ENCODE assay signal across 8 mouse cellular contexts in genomic region chr14:54894296-54895151, GRCm38 (mm10). TPM values are rescaled to one million over a fixed set of nuclear protein-coding genes. Genes with fewer than 3 reads are reported as not detected.
DNase-seq lines count a peak whose midpoint lies in the region; ATAC-seq and TF ChIP-seq lines count a peak whose summit lies in the region.

No protein-coding gene starts in this region.

- ATAC-seq in lung, embryonic 14.5 days (ENCODE audit: insufficient read depth): peak; percentile 64
- ATAC-seq in megakaryocyte-erythroid progenitor cell, adult 5-6 weeks (replicated peaks; ENCODE audit: low FRiP score, low TSS enrichment, poor library complexity, severe bottlenecking): no peak

- TF ChIP-seq POLR2A in kidney, adult 2 months (IDR thresholded peaks at IDR 0.05; ENCODE audit: low read depth, low read length): no peak
- TF ChIP-seq POLR2A in olfactory bulb, adult 2 months (IDR thresholded peaks at IDR 0.05; ENCODE audit: insufficient read depth, low read depth, low read length): no peak

- H3K27me3 ChIP-seq in kidney, adult 2 months (replicated peaks; ENCODE audit: control insufficient read depth, insufficient read depth, low read length): no peaks in the 10 kb centered on the region
- H3K27me3 ChIP-seq in lung, embryonic 14.5 days (ENCODE audit: insufficient read depth, low read length): no peaks in the 10 kb centered on the region

- H3K27ac ChIP-seq in kidney, adult 2 months (ENCODE audit: insufficient read depth, low read depth, low read length): peak overlapping the region; percentile 95
- peak overlapping the region; percentile 94 for H3K27ac ChIP-seq in lung, embryonic 14.5 days (ENCODE audit: low read depth)
- H3K27ac ChIP-seq in olfactory bulb, adult 2 months (ENCODE audit: insufficient read depth, low read depth, low read length): peak overlapping the region; percentile 33; the same call in 1 of the 2 replicates

- WGBS in kidney, adult 2 months: 1% methylated on average over 54 of the region's 54 CpGs
- under 1% methylated on average over 52 of the region's 54 CpGs for WGBS in lung, embryonic 14.5 days
- under 1% methylated on average over 54 of the region's 54 CpGs for WGBS in olfactory bulb, adult 2 months

- H3K9me3 ChIP-seq in lung, embryonic 14.5 days (ENCODE audit: low read depth, low read length): no peaks in the 10 kb centered on the region

- H3K36me3 ChIP-seq in kidney, adult 2 months (ENCODE audit: control insufficient read depth, insufficient read depth, low read length): peaks cover 11% of the 10 kb centered on the region
- peaks cover 40% of the 10 kb centered on the region for H3K36me3 ChIP-seq in lung, embryonic 14.5 days (ENCODE audit: insufficient read depth)

- H3K4me3 ChIP-seq in kidney, adult 2 months (ENCODE audit: insufficient read depth, low read depth, low read length): peak overlapping the region; percentile 99
- peak overlapping the region; percentile 95 for H3K4me3 ChIP-seq in lung, embryonic 14.5 days (ENCODE audit: low read depth, low read length)
- H3K4me3 ChIP-seq in olfactory bulb, adult 2 months (ENCODE audit: insufficient read depth, low read depth, low read length): peak overlapping the region; percentile 73

- peaks cover 7% of the 10 kb centered on the region; the same call in 1 of the 2 replicates for H3K4me1 ChIP-seq in kidney, adult 2 months (ENCODE audit: control insufficient read depth, insufficient read depth, low read length)
- no peaks in the 10 kb centered on the region; the same call in 1 of the 2 replicates for H3K4me1 ChIP-seq in lung, embryonic 14.5 days (ENCODE audit: insufficient read depth)
- no peaks in the 10 kb centered on the region for H3K4me1 ChIP-seq in olfactory bulb, adult 2 months (ENCODE audit: control insufficient read depth, insufficient read depth, low read length)

- DNase-seq in urinary bladder, postnatal 14 days (ENCODE audit: low spot score): peak; percentile 65
- DNase-seq in urinary bladder, postnatal 10 days (ENCODE audit: low spot score): no peak
- peak; percentile 22 for DNase-seq in embryo, embryonic 11.5 days (ENCODE audit: low read depth, low spot score)
- peak; percentile 75 to 79 for DNase-seq in heart, adult 18-20 months
- DNase-seq in kidney, adult 2 months: peak; percentile 75
- peak; percentile 60 for DNase-seq in lung, embryonic 14.5 days

- TF ChIP-seq CTCF in kidney, adult 2 months (conservative IDR thresholded peaks at IDR 0.05; ENCODE audit: insufficient read depth, insufficient read length, low read depth, low read length): no peak
- no peak for TF ChIP-seq CTCF in lung, embryonic 14.5 days (IDR thresholded peaks at IDR 0.05; ENCODE audit: low read depth)
- TF ChIP-seq CTCF in olfactory bulb, adult 2 months (IDR thresholded peaks at IDR 0.05; ENCODE audit: insufficient read depth, low read depth, low read length): no peak

- peak overlapping the region; percentile 84 for H3K4me2 ChIP-seq in lung, embryonic 14.5 days

- peak overlapping the region; percentile 99 for H3K9ac ChIP-seq in lung, embryonic 14.5 days

RNA-seq across cellular contexts. Expression of gene Pabpn1, which starts 2.2 kb away (rescaled TPM):
- 10 to 100 TPM; 39.1 to 46.9 TPM for total RNA-seq in heart, adult 18-20 months (2021)
- 111 and 114 TPM in 2 replicates for polyA plus RNA-seq in kidney, adult 2 months (2012; rRNA removed)
- polyA plus RNA-seq in lung, embryonic 14.5 days (2014; fragmentation: Nextera tagmentation; extraction: Ambion mirVana): 134 and 139 TPM in 2 replicates
- polyA plus RNA-seq in olfactory bulb, adult 2 months (2012; ENCODE audit: insufficient read depth, insufficient read length, low replicate concordance, missing spikeins): not detected in 2 replicates
- total RNA-seq in megakaryocyte-erythroid progenitor cell, adult 5-6 weeks (2014; fragmentation: Nextera tagmentation): 240 and 264 TPM in 2 replicates
- 332 and 476 TPM in 2 replicates for total RNA-seq in megakaryocyte-erythroid progenitor cell, adult 5-6 weeks (2017)

RNA-seq across cellular contexts. Expression of gene Gm20521, which starts 11.3 kb away (rescaled TPM):
- 1 to 10 TPM; 6.6 to 9.0 TPM for total RNA-seq in heart, adult 18-20 months (2021)
- polyA plus RNA-seq in kidney, adult 2 months (2012; rRNA removed): not detected in 2 replicates
- not detected in 2 replicates for polyA plus RNA-seq in lung, embryonic 14.5 days (2014; fragmentation: Nextera tagmentation; extraction: Ambion mirVana)
- polyA plus RNA-seq in olfactory bulb, adult 2 months (2012; ENCODE audit: insufficient read depth, insufficient read length, low replicate concordance, missing spikeins): not detected in 2 replicates
- 1.4 TPM in 1 of 2 replicates, not detected in the other for total RNA-seq in megakaryocyte-erythroid progenitor cell, adult 5-6 weeks (2014; fragmentation: Nextera tagmentation)
- total RNA-seq in megakaryocyte-erythroid progenitor cell, adult 5-6 weeks (2017): not detected in 2 replicates

RNA-seq across cellular contexts. Expression of gene Bcl2l2, which starts 11.3 kb away (rescaled TPM):
- total RNA-seq in heart, adult 18-20 months (2021): 10 to 100 TPM; 42.4 to 44.1 TPM
- 47.1 and 59.0 TPM in 2 replicates for polyA plus RNA-seq in kidney, adult 2 months (2012; rRNA removed)
- polyA plus RNA-seq in lung, embryonic 14.5 days (2014; fragmentation: Nextera tagmentation; extraction: Ambion mirVana): 3.4 and 3.9 TPM in 2 replicates
- 145 TPM in 1 of 2 replicates, not detected in the other for polyA plus RNA-seq in olfactory bulb, adult 2 months (2012; ENCODE audit: insufficient read depth, insufficient read length, low replicate concordance, missing spikeins)
- 7.3 and 9.4 TPM in 2 replicates for total RNA-seq in megakaryocyte-erythroid progenitor cell, adult 5-6 weeks (2014; fragmentation: Nextera tagmentation)
- total RNA-seq in megakaryocyte-erythroid progenitor cell, adult 5-6 weeks (2017): 3.3 and 7.5 TPM in 2 replicates

RNA-seq across cellular contexts. Expression of gene Ppp1r3e, which starts 17.2 kb away (rescaled TPM):
- 1 to 10 TPM; 3.3 to 3.4 TPM for total RNA-seq in heart, adult 18-20 months (2021)
- 21.0 and 23.5 TPM in 2 replicates for polyA plus RNA-seq in kidney, adult 2 months (2012; rRNA removed)
- 1.5 and 1.6 TPM in 2 replicates for polyA plus RNA-seq in lung, embryonic 14.5 days (2014; fragmentation: Nextera tagmentation; extraction: Ambion mirVana)
- polyA plus RNA-seq in olfactory bulb, adult 2 months (2012; ENCODE audit: insufficient read depth, insufficient read length, low replicate concordance, missing spikeins): not detected in 2 replicates
- 15.9 and 16.7 TPM in 2 replicates for total RNA-seq in megakaryocyte-erythroid progenitor cell, adult 5-6 weeks (2014; fragmentation: Nextera tagmentation)
- total RNA-seq in megakaryocyte-erythroid progenitor cell, adult 5-6 weeks (2017): 1.6 and 2.5 TPM in 2 replicates

RNA-seq across cellular contexts. Expression of gene Slc22a17, which starts 18.4 kb away (rescaled TPM):
- 1 to 10 TPM; 1.9 to 2.5 TPM for total RNA-seq in heart, adult 18-20 months (2021)
- 63.9 and 85.8 TPM in 2 replicates for polyA plus RNA-seq in kidney, adult 2 months (2012; rRNA removed)
- polyA plus RNA-seq in lung, embryonic 14.5 days (2014; fragmentation: Nextera tagmentation; extraction: Ambion mirVana): 27.0 and 29.2 TPM in 2 replicates
- 220 TPM in 1 of 2 replicates, not detected in the other for polyA plus RNA-seq in olfactory bulb, adult 2 months (2012; ENCODE audit: insufficient read depth, insufficient read length, low replicate concordance, missing spikeins)
- 2.2 TPM in 1 of 2 replicates, not detected in the other for total RNA-seq in megakaryocyte-erythroid progenitor cell, adult 5-6 weeks (2014; fragmentation: Nextera tagmentation)
- total RNA-seq in megakaryocyte-erythroid progenitor cell, adult 5-6 weeks (2017): 4.9 TPM in 1 of 2 replicates, not detected in the other

Comparison
In these comparisons a context has a peak if more than half of its experiments do, and no peak if none do; other contexts are left out.
1. H3K27ac ChIP-seq: peak in every context shown above with its lines; median percentile 95 in kidney, adult 2 months; 94 in lung, embryonic 14.5 days; 33 in olfactory bulb, adult 2 months.